Mouse (Mus musculus): ENCODE data around the gene Msi2.
A peak's percentile ranks its signal among the peaks of the same experiment; 100 is the strongest.

The Msi2 gene

GRCm38 (mm10) chr11:88613008-88613407, 105.3 kb downstream of the Msi2 start:
- no peak for DNase-seq

DNA sequence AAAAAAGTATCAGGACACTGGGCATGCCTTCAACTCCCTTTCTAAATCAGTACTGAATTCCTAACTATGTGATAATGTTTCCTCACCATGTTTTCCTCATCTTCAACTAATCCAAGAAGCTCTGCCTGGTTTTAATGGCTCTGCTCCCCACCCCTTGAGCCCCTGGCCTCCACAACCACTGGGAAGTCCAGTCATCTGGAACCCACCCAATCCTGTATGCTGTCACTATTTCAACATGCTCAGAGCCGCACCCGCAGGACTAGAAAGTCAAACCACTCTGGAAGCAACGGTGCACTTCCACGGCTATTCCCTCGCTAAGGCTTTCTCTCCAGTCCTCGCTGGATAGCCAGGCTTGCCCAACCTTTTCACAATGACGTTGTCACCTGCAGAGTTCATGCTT, 106.2 kb downstream of the Msi2 start:
- DNase-seq = no peak

DNA sequence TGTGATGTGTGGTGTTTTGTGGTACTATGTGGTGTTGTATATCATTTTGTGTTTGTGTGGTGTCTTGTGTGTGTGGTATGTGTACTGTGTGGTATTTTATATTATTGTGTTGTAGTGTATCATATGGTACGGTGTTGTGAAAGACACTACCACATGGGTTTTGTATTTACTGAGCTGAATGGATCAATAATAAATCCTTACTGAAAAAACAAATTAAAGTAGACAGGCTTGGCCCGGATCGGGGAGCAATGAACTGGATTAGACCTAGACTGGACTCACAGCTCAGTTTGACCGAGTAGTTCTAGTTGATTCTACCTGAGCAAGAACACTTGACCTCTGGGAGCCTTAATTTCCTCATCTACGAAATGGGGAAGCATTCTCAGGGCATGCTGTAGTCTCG, 107.5 kb downstream of the Msi2 start:
- DNase-seq = no peak

GRCm38 (mm10) chr11:88610112-88610511, 108.2 kb downstream of the Msi2 start:
- DNase-seq = no peak

DNA sequence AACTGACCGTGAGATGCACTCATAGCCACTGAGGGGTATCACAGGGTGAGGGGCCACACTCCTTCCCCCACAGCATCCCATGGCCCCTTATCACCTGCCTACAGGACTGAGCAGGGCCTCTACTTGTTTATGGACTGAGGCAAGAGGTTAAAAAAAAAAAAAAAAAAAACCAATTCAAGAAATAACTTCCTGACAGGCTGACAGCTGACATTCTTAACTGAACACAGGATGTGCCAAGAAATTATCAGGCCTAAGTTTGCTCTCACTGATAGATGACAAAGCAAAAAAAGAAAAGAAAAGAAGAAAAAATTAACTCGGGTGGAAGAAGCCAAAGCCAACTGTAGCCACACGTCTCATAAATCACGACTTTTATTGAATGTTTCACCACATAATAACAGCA, 109.7 kb downstream of the Msi2 start:
- no peak for DNase-seq

DNA sequence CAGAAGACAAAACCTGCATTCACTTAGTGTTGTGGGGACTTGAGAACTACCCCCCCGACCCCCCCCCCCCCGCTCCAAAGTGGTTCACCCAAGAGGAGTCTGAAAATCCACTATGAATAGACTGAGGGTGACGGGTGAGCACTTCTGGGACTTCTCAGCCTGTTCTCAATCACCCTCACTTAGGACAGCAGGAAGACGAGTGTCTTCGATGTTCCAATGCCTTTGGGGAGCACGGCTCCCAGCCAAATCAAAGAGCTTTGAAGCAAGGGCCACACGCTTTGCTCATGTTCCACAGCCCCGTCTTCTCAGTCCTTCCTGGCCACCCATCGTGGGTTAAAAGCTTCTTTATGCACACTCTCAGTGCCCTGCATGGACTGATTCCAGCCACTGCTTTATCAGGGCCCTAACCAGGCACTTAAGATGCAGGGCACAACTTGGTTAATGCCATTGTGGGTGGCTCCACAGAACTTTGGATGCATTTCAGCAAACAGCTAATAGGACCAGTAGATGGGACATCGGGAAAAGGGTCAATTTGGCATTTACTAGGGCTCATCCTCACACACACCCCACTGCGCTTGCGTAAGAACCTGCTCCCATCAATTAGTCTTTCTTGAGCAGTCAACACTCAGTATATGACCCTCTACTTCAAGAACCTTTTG, 110.5 kb downstream of the Msi2 start:
- DNase-seq = no peak

GRCm38 (mm10) chr11:88605771-88606170, 112.5 kb downstream of the Msi2 start:
- no peak for DNase-seq

GRCm38 (mm10) chr11:88605098-88605525, 113.2 kb downstream of the Msi2 start:
- no peak for DNase-seq

GRCm38 (mm10) chr11:88604635-88605034, 113.7 kb downstream of the Msi2 start:
- DNase-seq = no peak

- DNase-seq = no peak
These were observed 114.9 kb downstream of the Msi2 start for GRCm38 (mm10) chr11:88603366-88603765.

- DNase-seq = no peak
These were observed 115.7 kb downstream of the Msi2 start for GRCm38 (mm10) chr11:88602471-88603120.

GRCm38 (mm10) chr11:88600194-88600593, 118.1 kb downstream of the Msi2 start:
- DNase-seq = no peak

DNA sequence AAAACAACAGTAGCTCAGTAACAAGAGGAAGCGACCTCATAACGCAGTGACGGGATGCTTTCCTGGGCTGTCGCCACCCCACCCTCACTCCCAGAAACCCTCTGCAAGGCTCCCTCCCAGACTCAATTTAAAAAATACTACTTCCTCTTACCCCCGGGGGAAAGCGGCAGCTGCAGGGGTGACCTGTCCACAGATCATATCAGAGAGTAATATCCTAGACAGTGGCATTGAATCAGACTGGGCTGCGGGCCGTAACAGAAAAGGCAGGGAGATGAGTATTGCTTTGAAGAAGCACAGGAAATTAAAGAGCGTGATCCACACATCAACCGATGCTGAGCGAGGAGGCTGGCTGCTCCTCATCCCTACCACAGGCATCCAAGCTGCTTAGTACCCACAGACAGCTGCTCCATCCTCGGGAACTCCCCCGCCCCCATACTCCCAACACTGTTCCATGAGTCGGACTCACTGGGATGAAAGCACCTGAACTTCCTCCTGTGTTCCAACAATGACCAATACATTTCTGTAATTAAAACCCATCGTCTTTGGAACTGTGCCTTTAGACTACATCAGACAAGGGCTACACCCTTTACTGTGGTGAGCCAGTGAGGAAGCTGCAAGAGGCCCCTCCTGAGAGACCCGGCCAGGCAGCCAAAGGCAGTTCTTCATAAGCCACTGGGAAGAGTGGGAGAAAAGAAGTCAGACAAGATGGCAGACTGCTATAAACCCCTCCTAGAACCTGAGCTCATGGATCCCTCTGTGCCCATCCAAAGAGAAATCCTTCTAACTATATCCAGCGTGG, 118.8 kb downstream of the Msi2 start:
- DNase-seq = peak; percentile 79 to 80

DNA sequence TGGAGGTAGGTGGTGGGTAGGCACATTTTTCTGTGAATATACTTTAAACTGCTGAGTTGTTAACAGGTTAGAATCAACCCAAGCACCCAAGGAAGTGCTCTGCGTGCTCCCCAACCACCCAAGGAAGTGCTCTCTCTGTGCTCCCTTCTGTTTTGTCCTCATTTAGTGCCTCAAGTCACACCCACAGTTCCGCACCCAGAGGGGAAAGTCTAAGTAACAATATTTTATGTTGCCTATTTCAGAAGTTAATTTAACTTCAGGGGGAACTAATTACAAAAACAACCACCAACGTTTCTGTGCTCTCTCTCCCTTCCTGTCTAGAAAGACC, 119.5 kb downstream of the Msi2 start:
- DNase-seq = no peak

DNA sequence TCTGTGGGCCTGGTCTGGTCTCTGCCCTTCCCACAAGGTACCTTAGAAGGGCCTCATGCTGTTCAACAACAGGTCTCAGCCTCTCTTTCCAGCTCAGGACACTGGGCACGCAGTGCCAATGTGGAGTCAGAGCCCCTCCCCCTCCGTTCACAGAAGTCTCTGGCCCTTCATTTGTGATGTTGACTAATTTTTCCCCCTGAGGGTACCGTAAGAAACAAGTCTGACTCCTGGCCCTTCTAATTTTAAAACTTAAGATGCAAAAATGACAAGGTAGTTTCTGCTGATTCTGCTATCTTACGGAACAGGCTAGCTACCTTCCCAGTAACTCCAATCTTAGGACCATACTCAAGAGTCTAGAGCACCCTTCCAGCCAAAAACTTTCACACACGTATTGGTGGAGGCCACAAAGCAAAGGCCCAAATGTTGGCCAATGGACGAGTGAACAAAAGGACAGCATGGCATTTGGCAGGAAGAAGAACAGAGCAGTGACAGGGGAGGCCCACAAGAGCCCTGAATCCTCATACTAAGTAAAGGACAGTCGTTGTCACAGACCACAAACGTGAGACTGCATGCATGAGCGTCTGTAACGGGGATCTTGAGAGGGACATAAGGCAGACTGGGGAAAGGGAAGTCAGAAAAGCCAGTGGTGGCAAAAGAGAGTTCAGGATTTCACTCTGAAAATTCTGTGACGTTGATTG, 120.0 kb downstream of the Msi2 start:
- no peak for DNase-seq

DNA sequence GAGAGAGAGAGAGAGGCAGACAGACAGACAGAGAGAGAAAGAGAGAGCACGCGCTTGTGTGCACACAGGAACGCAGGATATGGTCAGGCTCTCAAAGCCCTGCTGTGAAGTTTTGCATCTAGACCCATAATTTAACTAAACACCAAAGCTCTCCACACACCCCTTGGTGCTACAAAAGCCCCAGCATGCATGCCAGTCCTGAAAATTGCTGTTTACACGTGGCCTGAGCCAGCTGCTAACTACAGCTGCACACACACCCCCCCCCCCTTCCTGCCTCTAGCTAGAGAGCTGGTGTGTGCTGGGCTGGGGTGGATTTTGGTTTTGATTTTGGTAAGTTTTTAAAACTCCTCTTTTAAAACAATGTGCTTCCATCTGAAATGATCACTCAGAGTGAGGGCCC, 122.7 kb downstream of the Msi2 start:
- DNase-seq = no peak

DNA sequence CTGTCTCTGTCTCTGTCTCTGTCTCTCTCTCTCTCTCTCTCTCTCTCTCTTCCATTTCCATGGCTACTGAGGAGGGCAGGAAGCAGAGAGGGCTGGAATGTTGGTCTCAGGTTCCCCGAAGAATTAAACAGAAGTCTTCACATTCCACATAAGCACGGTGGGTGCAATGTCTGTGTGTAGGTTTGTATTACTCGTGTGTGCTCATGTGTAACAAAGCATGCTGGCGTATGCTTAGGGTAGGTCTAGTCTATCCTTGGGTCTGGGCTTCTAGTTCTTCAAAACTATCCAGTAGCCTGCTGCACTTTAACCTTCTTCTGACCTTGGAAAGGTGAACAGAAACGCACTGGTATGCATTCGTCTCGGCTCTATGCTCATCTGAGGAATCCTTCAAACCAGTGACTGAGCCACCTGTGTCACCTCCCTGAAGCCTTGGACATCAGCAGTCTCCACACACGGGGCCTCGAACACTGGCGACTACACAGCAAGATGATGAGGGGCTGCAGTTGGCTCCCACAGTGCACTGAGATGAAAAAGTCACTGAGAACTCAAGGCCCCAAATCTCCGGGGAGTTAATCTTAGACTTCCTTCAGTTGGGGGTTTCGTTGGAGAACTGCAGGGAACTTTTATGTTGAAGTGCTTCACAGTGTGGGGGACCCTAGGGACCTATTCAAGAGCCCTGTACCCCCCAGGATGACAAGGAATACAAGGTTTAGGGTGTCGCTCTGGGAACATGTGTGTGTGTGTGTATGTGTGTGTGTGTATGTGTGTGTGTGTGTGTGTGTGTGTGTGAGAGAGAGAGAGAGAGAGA, 123.3 kb downstream of the Msi2 start:
- no peak for DNase-seq

DNA sequence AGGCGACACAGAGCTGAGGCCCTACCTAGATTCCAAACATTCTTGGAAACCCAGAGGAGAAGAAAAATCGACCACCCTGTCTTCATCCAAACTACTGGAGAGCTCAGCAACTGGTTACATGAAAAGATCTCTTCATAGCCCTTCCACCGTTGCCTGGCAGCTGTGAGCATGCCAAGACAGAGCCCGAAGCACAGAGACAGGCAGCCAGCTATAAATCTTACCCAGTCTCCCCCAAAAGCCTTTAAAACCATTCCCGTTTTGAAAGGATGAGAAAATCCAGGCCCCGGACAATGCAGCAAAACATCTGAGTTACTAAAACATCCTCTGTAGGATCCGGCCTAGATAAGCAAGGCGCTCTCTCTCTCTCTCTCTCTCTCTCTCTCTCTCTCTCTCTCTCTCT, 124.3 kb downstream of the Msi2 start:
- DNase-seq = no peak

GRCm38 (mm10) chr11:88592099-88592498, 126.2 kb downstream of the Msi2 start:
- peak; percentile 71 to 74 for DNase-seq

- DNase-seq = no peak
These were observed 127.7 kb downstream of the Msi2 start for GRCm38 (mm10) chr11:88590647-88591046.

DNA sequence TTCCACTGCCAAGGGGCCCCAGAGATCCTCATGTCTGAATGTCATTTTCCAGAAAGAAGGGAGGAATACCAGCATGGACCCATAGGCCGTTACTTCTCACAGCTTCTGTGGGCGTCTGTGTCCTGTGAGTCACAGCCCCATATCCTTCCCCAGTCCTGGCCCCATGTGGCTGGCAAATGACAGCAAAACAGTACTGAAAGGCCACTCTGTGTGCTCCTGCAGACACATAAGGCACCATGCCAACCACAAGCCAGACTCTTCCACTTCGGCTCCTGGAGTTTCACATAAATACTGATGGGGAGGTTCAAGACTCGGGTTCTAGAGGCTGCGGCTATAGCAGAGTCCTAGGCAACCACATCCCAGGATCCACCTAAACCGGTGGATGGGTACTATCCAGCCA, 128.7 kb downstream of the Msi2 start:
- peak; percentile 61 to 62 for DNase-seq

DNA sequence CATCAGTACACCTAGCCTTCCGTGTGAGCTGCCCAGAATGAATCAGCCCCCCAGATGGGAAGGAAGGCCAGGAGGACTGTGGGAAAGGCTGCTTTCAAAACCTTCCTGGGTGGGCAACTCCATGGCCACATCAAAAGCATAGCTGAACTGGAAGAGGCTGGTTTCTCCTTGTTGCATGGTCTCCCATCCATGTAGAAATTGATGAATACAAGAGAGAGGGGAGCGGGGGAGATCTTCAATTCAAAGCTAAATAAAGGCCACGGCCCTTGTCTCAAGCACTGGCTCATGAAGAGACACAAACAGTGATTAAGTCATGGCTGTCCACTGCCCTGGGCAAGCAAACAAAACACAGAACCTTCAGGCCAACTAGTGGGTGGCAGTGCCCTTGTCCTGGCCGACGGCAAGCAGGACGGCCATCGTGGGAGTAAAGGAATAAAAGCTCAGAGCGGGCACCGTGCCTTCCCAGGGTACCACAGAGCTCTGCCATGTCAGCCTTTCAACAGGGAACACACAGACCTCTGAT, 129.6 kb downstream of the Msi2 start:
- peak in 1 of 2 experiments; percentile 36 for DNase-seq
